Mouse (Mus musculus): Measurements from ENCODE around the gene Pik3r1.

- TF ChIP-seq CHD2 (IDR thresholded peaks at IDR 0.05; ENCODE audit: low read depth, low read length) (no peak), ZC3H11A (IDR thresholded peaks at IDR 0.05; ENCODE audit: borderline replicate concordance, low read depth, low read length) (no peak), ZNF384 (IDR thresholded peaks at IDR 0.05; ENCODE audit: low read depth, low read length) (no peak)
Observed at GRCm38 (mm10) chr13:101712720-101713428, 55.1 kb downstream of the Pik3r1 start.

Data from ES-E14 (cell line).